Mouse (Mus musculus) bone marrow macrophage, adult 2 months (primary cell): Measurements from ENCODE around the gene Rasgrp4.

Experiments used
- CTCF ChIP-seq: IDR thresholded peaks from 2 replicates; pipeline ENCODE4 v1.5.1; 2012; ENCODE audit warnings: low read depth, mild to moderate bottlenecking, low read length, moderate library complexity
- POLR2A ChIP-seq: IDR thresholded peaks from 2 replicates; pipeline ENCODE4 v1.6.1; 2012; ENCODE audit warnings: mild to moderate bottlenecking, low read depth, low read length, borderline replicate concordance

- TF ChIP-seq POLR2A, result no peak
- no peak for TF ChIP-seq CTCF
These were observed at the start of gene Rasgrp4 for GRCm38 (mm10) chr7:29134693-29135386.
